Mouse (Mus musculus) embryonic fibroblast, embryonic 13.5 days (primary cell): ENCODE results near the gene Dhx32. TPM values are rescaled to one million over a fixed set of nuclear protein-coding genes. Genes with fewer than 3 reads are reported as not detected.

Source experiments
- H3K27ac ChIP-seq: 2 replicates; pipeline ENCODE4 v1.5.1; 2012; ENCODE audit warnings: low read length, control low read depth, inconsistent platforms; ENCODE audit not compliant: insufficient read depth
- H3K4me1 ChIP-seq: 2 replicates; pipeline ENCODE4 v1.6.1; 2011; ENCODE audit warnings: low read length; ENCODE audit not compliant: control insufficient read depth, insufficient read depth
- H3K4me3 ChIP-seq: 2 replicates; pipeline ENCODE4 v1.5.1; 2011; ENCODE audit warnings: mild to moderate bottlenecking, control low read depth, low read length; ENCODE audit not compliant: insufficient read depth
- CTCF ChIP-seq: IDR thresholded peaks from 2 replicates; pipeline ENCODE4 v1.5.1; 2011; ENCODE audit warnings: mild to moderate bottlenecking, control low read depth, low read length, moderate library complexity, borderline replicate concordance; ENCODE audit not compliant: insufficient read depth
- POLR2A ChIP-seq: IDR thresholded peaks from 2 replicates; pipeline ENCODE4 v1.6.1; 2011; ENCODE audit warnings: low read depth, mild to moderate bottlenecking, control low read depth, low read length, moderate library complexity
- polyA plus RNA-seq: library from polyadenylated mRNA; stranded (reverse); fragments of >200 nt; gene quantifications from 2 replicates; pipeline ENCODE4 v1.2.4, GENCODE M21; 2011; ENCODE audit warnings: low read depth; ENCODE audit not compliant: missing spikeins, insufficient read length

Dhx32 gene
- polyA plus RNA-seq, 1 experiment = 20.5 TPM

DNA sequence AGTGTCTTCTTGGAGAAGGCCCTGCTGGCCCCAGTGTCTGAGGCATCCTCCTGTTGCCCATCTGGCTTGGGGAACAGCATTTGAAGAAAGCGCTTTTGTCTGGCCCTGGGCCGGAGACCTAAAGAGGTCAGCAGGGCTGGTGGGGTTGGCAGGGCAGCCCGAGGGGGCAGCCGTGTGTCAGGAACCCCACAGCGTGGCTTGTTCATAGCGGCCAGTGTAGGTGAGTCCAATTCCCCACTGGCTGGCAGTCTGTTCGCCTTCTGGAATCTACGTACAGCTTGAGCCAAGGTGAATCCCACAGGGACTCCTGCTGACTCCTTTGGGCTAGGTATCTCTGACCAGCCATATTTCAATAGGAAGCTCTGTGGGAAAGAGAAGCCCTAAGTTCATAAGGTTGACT lies 103.8 kb downstream of the Dhx32 start:
- H3K4me1 ChIP-seq = no peaks in the 10 kb centered on the region
- TF ChIP-seq POLR2A = no peak
- TF ChIP-seq CTCF = no peak
- no peak overlapping the region for H3K4me3 ChIP-seq
- no peak overlapping the region for H3K27ac ChIP-seq

DNA sequence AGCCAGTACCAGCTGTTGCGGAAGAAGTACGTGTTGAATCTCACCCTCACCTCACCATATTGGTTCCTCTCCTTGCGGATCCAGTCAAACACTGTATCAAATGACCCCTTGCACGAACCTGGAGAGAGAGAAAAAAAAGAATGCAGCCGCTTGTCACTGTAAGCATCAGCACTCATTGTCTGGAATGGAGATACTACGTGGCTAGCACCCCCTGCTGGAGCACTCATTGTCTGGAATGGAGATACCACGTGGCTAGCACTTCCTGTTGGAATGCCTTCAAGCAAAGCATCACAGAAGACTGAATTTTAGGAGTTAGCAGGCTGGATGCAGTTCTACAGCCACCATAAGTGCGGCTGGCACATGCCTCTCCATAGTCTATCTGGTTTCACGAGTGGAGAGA lies 106.5 kb downstream of the Dhx32 start:
- Histone ChIP-seq H3K4me3 (no peak overlapping the region), H3K4me1 (no peaks in the 10 kb centered on the region)
- TF ChIP-seq POLR2A = no peak
- TF ChIP-seq CTCF = no peak

More for the DNA sequence above, 106.5 kb downstream of the Dhx32 start:
- no peak overlapping the region for H3K27ac ChIP-seq

Other genes with a start within 250 kb of the Dhx32 start
- not detected in 2 replicates for gene Tex36, start 180.6 kb downstream of the Dhx32 start, polyA plus RNA-seq
- 13.3 and 16.6 TPM in 2 replicates for gene Edrf1, start 145.2 kb downstream of the Dhx32 start, polyA plus RNA-seq
- not detected in 2 replicates for gene Mmp21, start 102.7 kb downstream of the Dhx32 start, polyA plus RNA-seq
- 86.5 and 100 TPM in 2 replicates for gene Bccip, start 73.4 kb downstream of the Dhx32 start, polyA plus RNA-seq
- gene Uros, start 72.7 kb downstream of the Dhx32 start, polyA plus RNA-seq = 15.9 and 19.4 TPM in 2 replicates
- gene Fank1, start 5.9 kb downstream of the Dhx32 start, polyA plus RNA-seq = not detected in 2 replicates